Mouse (Mus musculus): Measurements from ENCODE around the gene Tesk2. TPM values are rescaled to one million over a fixed set of nuclear protein-coding genes. Genes with fewer than 3 reads are reported as not detected.

Gene Tesk2
- polyA plus RNA-seq (2012; fragmentation: generic; extraction: Trizol), result 1 to 10 TPM; 1.2 to 4.8 TPM

DNA sequence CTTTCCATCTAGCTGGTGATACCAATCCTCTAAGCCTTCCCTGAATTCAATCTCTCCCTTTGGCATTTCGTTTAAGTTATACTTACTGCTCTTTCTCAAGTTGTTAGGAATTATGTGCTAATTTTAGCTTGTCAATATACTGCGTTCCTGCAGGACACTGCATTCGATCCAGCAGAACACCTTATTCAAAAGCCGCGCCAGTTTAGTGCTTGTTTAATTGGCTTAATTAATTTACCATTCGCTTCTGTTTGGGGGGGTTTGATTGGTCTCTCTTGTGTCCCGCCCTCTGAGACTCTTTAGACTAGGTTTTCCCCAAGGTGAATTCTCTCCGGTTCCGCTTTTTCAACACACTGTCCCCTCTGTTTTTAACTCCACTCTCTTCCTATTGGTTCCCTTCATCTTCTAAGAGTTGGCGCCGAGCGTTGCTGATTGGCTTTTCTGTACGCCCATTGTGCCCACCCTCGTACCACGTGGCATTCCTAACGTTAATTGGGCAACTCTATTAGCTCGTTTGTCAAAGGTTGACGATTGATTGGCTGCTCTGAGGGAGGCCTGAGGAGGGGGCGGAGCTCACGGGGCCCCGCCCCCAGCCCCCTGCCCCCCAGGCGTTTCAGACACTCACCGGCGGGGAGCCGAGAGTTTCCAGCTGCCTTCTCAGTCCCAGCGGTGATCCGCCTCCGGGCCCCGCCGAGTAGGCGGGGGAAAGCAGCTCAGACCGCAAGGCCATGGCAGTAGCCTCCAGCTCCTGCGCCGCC lies at the start of gene Tesk2:
Gene Tesk2 (plus strand): TSS at position 606 of the 755 bp plus-strand sequence.

GRCm38 (mm10) chr4:116685402-116686061 lies 35.2 kb upstream of the Tesk2 start, which contains the start of gene Prdx1:
TSS of gene Prdx1 (plus strand) at chr4:116685544.

GRCm38 (mm10) chr4:116708201-116708764 lies 12.5 kb upstream of the Tesk2 start, which contains the start of the genes Mmachc and Ccdc163:
TSS of gene Mmachc (minus strand) at chr4:116708406.
TSS of gene Ccdc163 (plus strand) at chr4:116708509.

GRCm38 (mm10) chr4:116807197-116808129 lies 86.7 kb downstream of the Tesk2 start, which contains the start of the genes Toe1 and Mutyh:
TSS of gene Toe1 (minus strand) at chr4:116807640.
TSS of gene Mutyh (plus strand) at chr4:116807723.

DNA sequence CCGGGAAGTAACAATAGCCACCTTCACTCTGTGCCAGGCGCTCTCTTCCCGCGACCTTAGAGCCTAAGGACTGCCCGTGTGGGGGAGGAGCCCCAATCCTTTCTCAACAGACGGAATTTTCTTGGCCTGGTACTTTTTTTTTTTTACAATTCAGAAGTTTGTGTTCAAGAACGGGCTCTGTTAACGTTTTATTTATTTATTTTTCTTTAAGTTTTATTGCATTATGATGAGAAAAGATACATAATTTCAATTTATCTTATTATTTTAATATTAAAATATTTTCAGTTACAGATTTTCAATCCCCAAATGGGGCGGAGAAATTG lies 100.9 kb downstream of the Tesk2 start, which contains the start of gene Hpdl:
Gene Hpdl (minus strand): TSS at position 14 of the 323 bp plus-strand sequence.

Other genes with a start within 250 kb of the Tesk2 start
- gene Ipp, start 213.4 kb upstream of the Tesk2 start, polyA plus RNA-seq (2012; fragmentation: generic; extraction: Trizol), result 1 to 10 TPM in 1 of 2 experiments, under 1 TPM in 1; 0.43 to 3.4 TPM
- gene Tmem69, start 165.0 kb upstream of the Tesk2 start, polyA plus RNA-seq (2012; fragmentation: generic; extraction: Trizol), result 1 to 10 TPM in 1 of 2 experiments, under 1 TPM in 1; 0.77 to 4.4 TPM
- 10 to 100 TPM in 1 of 2 experiments, under 1 TPM in 1; 0.90 to 13.5 TPM for gene Gpbp1l1, start 163.3 kb upstream of the Tesk2 start, polyA plus RNA-seq (2012; fragmentation: generic; extraction: Trizol)
- gene Ccdc17, start 124.3 kb upstream of the Tesk2 start, polyA plus RNA-seq (2012; fragmentation: generic; extraction: Trizol), result 1 to 10 TPM in 1 of 2 experiments, under 1 TPM in 1; 0.08 to 2.2 TPM
- gene Nasp, start 93.0 kb upstream of the Tesk2 start, polyA plus RNA-seq (2012; fragmentation: generic; extraction: Trizol), result 10 to 100 TPM; 10.6 to 16.2 TPM
- gene Akr1a1, start 69.3 kb upstream of the Tesk2 start, polyA plus RNA-seq (2012; fragmentation: generic; extraction: Trizol), result 100 to 1,000 TPM; 640 to 782 TPM
- gene Prdx1, start 35.4 kb upstream of the Tesk2 start, polyA plus RNA-seq (2012; fragmentation: generic; extraction: Trizol), result 100 to 1,000 TPM in 1 of 2 experiments, 10 to 100 TPM in 1; 55.3 to 368 TPM
- 1 to 10 TPM; 4.9 to 7.6 TPM for gene Mmachc, start 12.5 kb upstream of the Tesk2 start, polyA plus RNA-seq (2012; fragmentation: generic; extraction: Trizol)
- 10 to 100 TPM; 18.1 to 28.4 TPM for gene Ccdc163, start 12.4 kb upstream of the Tesk2 start, polyA plus RNA-seq (2012; fragmentation: generic; extraction: Trizol)
- 10 to 100 TPM in 1 of 2 experiments, 1 to 10 TPM in 1; 5.7 to 18.4 TPM for gene Toe1, start 86.7 kb downstream of the Tesk2 start, polyA plus RNA-seq (2012; fragmentation: generic; extraction: Trizol)
- gene Mutyh, start 86.8 kb downstream of the Tesk2 start, polyA plus RNA-seq (2012; fragmentation: generic; extraction: Trizol), result 1 to 10 TPM; 5.3 to 5.8 TPM
- 1 to 10 TPM in 1 of 2 experiments, under 1 TPM in 1; 0.70 to 1.7 TPM for gene Hpdl, start 100.8 kb downstream of the Tesk2 start, polyA plus RNA-seq (2012; fragmentation: generic; extraction: Trizol)
- under 1 TPM in 1 of 2 experiments, not detected in 1; 0.01 TPM for gene Zswim5, start 156.4 kb downstream of the Tesk2 start, polyA plus RNA-seq (2012; fragmentation: generic; extraction: Trizol)

Measured in C3H10T1/2 (cell line).